Mouse (Mus musculus): ENCODE results near the gene Opcml. TPM values are rescaled to one million over a fixed set of nuclear protein-coding genes. Genes with fewer than 3 reads are reported as not detected.

Gene Opcml
- polyA plus RNA-seq, 1 experiment from 2014 or later: 6.1 TPM

GRCm38 (mm10) chr9:28181916-28182315 lies 391.3 kb downstream of the Opcml start:
- no peaks in the 10 kb centered on the region for H3K27me3 ChIP-seq (ENCODE audit: control insufficient read depth, insufficient read depth, low read length)
- whole genome bisulfite sequencing: 73% methylated on average over 7 of the region's 7 CpGs
- H3K4me2 ChIP-seq (ENCODE audit: low read depth, low read length): no peak overlapping the region
- ATAC-seq (replicated peaks; ENCODE audit: extremely low read depth, insufficient read depth, low FRiP score): no peak
- H3K36me3 ChIP-seq (ENCODE audit: control insufficient read depth, insufficient read depth): no peaks in the 10 kb centered on the region
- H3K9me3 ChIP-seq (replicated peaks; ENCODE audit: control insufficient read depth, low read length): no peaks in the 10 kb centered on the region
- no peak overlapping the region for H3K9ac ChIP-seq (ENCODE audit: low read length)
- H3K4me3 ChIP-seq (ENCODE audit: low read length): no peak overlapping the region
- H3K4me1 ChIP-seq (ENCODE audit: control insufficient read depth, insufficient read depth, low read length): no peaks in the 10 kb centered on the region
- H3K27ac ChIP-seq (ENCODE audit: low read length): no peak overlapping the region

GRCm38 (mm10) chr9:28190226-28190625 lies 399.7 kb downstream of the Opcml start:
- H3K27ac ChIP-seq (ENCODE audit: low read length): no peak overlapping the region
- H3K4me1 ChIP-seq (ENCODE audit: control insufficient read depth, insufficient read depth, low read length): no peaks in the 10 kb centered on the region
- no peaks in the 10 kb centered on the region for H3K27me3 ChIP-seq (ENCODE audit: control insufficient read depth, insufficient read depth, low read length)
- H3K4me3 ChIP-seq (ENCODE audit: low read length): no peak overlapping the region
- WGBS: 77% methylated on average over 2 of the region's 2 CpGs
- no peak for ATAC-seq (replicated peaks; ENCODE audit: extremely low read depth, insufficient read depth, low FRiP score)
- H3K9me3 ChIP-seq (replicated peaks; ENCODE audit: control insufficient read depth, low read length): no peaks in the 10 kb centered on the region
- no peak overlapping the region for H3K9ac ChIP-seq (ENCODE audit: low read length)
- no peak overlapping the region for H3K4me2 ChIP-seq (ENCODE audit: low read depth, low read length)
- no peaks in the 10 kb centered on the region for H3K36me3 ChIP-seq (ENCODE audit: control insufficient read depth, insufficient read depth)

GRCm38 (mm10) chr9:28190751-28191150 lies 400.2 kb downstream of the Opcml start:
- H3K27me3 ChIP-seq (ENCODE audit: control insufficient read depth, insufficient read depth, low read length): no peaks in the 10 kb centered on the region
- no peaks in the 10 kb centered on the region for H3K36me3 ChIP-seq (ENCODE audit: control insufficient read depth, insufficient read depth)
- no peaks in the 10 kb centered on the region for H3K4me1 ChIP-seq (ENCODE audit: control insufficient read depth, insufficient read depth, low read length)
- ATAC-seq (replicated peaks; ENCODE audit: extremely low read depth, insufficient read depth, low FRiP score): no peak
- 61% methylated on average over 1 of the region's 1 CpGs for WGBS
- no peak overlapping the region for H3K27ac ChIP-seq (ENCODE audit: low read length)
- no peak overlapping the region for H3K4me2 ChIP-seq (ENCODE audit: low read depth, low read length)
- H3K9me3 ChIP-seq (replicated peaks; ENCODE audit: control insufficient read depth, low read length): no peaks in the 10 kb centered on the region
- H3K4me3 ChIP-seq (ENCODE audit: low read length): no peak overlapping the region
- no peak overlapping the region for H3K9ac ChIP-seq (ENCODE audit: low read length)

DNA sequence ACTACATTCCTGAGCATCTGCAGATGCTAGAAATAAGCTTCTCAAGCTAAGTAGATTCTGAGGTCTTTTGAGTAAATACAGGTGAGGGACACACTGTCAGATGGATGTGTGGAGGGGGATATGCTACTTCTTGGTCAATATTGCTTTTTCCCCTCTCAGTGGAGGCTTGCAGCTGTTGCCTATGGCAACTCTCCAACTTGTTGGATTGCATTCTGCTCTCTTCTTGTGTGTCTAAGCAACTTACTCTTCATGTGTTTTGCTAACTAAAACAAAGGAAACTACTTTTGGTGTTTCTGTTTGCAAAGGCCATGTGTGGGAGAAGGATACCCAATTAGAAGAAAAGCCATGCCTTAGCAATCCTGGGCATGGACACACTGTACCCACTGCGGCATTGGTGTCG lies 406.0 kb downstream of the Opcml start:
- H3K9ac ChIP-seq (ENCODE audit: low read length): no peak overlapping the region
- 87% methylated on average over 2 of the region's 2 CpGs for WGBS
- H3K36me3 ChIP-seq (ENCODE audit: control insufficient read depth, insufficient read depth): no peaks in the 10 kb centered on the region
- ATAC-seq (replicated peaks; ENCODE audit: extremely low read depth, insufficient read depth, low FRiP score): no peak
- no peaks in the 10 kb centered on the region for H3K9me3 ChIP-seq (replicated peaks; ENCODE audit: control insufficient read depth, low read length)
- H3K27me3 ChIP-seq (ENCODE audit: control insufficient read depth, insufficient read depth, low read length): no peaks in the 10 kb centered on the region
- no peak overlapping the region for H3K27ac ChIP-seq (ENCODE audit: low read length)
- H3K4me3 ChIP-seq (ENCODE audit: low read length): no peak overlapping the region
- H3K4me2 ChIP-seq (ENCODE audit: low read depth, low read length): no peak overlapping the region
- H3K4me1 ChIP-seq (ENCODE audit: control insufficient read depth, insufficient read depth, low read length): no peaks in the 10 kb centered on the region

DNA sequence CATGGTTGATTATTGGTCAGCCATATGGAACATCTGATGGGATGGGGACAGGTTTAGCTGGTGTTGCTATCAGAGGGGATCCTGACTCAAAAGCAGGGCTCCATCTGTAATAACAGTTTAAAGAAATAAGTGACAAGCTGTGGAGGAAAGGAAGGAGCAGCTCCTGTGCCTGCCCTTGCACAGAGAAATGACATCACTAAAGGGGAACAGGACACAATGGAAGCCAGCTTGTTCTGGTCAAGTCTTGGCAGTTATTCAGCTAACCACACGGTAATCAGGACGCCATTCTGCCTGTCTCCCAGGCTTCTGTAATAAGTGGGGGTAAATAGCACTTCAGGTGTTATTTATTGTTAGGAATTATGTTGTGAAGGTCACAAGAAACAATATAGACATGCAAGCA lies 406.5 kb downstream of the Opcml start:
- Histone ChIP-seq H3K9ac (ENCODE audit: low read length) (no peak overlapping the region), H3K4me1 (ENCODE audit: control insufficient read depth, insufficient read depth, low read length) (no peaks in the 10 kb centered on the region), H3K4me2 (ENCODE audit: low read depth, low read length) (no peak overlapping the region), H3K27ac (ENCODE audit: low read length) (no peak overlapping the region), H3K4me3 (ENCODE audit: low read length) (no peak overlapping the region), H3K27me3 (ENCODE audit: control insufficient read depth, insufficient read depth, low read length) (no peaks in the 10 kb centered on the region), H3K9me3 (replicated peaks; ENCODE audit: control insufficient read depth, low read length) (no peaks in the 10 kb centered on the region), H3K36me3 (ENCODE audit: control insufficient read depth, insufficient read depth) (no peaks in the 10 kb centered on the region)
- 50% methylated on average over 2 of the region's 2 CpGs for WGBS
- ATAC-seq (replicated peaks; ENCODE audit: extremely low read depth, insufficient read depth, low FRiP score): no peak

DNA sequence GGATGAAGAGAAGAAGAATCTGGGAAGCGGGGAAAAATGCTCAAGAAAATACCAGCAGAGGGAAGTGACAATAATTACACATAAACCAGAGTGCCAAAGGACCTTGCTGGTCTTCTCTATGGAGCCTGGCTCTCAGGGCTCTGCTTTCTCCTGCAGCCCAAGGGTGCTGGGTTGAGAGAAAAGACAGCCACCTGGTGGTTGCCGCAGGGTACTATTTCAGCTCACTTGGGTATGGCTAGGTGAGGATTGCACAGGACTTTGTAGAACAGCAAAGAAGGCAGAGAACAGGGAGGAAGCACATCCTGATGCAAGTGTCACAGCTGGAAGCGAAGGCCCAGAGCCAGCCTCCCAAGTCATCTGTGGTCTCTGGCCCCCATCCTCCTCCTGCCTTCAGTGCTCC lies 407.1 kb downstream of the Opcml start:
- Histone ChIP-seq H3K9me3 (replicated peaks; ENCODE audit: control insufficient read depth, low read length) (no peaks in the 10 kb centered on the region), H3K4me3 (ENCODE audit: low read length) (no peak overlapping the region), H3K4me1 (ENCODE audit: control insufficient read depth, insufficient read depth, low read length) (no peaks in the 10 kb centered on the region), H3K9ac (ENCODE audit: low read length) (no peak overlapping the region), H3K4me2 (ENCODE audit: low read depth, low read length) (no peak overlapping the region), H3K27ac (ENCODE audit: low read length) (no peak overlapping the region), H3K36me3 (ENCODE audit: control insufficient read depth, insufficient read depth) (no peaks in the 10 kb centered on the region), H3K27me3 (ENCODE audit: control insufficient read depth, insufficient read depth, low read length) (no peaks in the 10 kb centered on the region)
- no peak for ATAC-seq (replicated peaks; ENCODE audit: extremely low read depth, insufficient read depth, low FRiP score)
- WGBS: 34% methylated on average over 3 of the region's 3 CpGs

- no peaks in the 10 kb centered on the region for H3K9me3 ChIP-seq (replicated peaks; ENCODE audit: control insufficient read depth, low read length)
- no peak overlapping the region for H3K9ac ChIP-seq (ENCODE audit: low read length)
- H3K4me1 ChIP-seq (ENCODE audit: control insufficient read depth, insufficient read depth, low read length): no peaks in the 10 kb centered on the region
- H3K27me3 ChIP-seq (ENCODE audit: control insufficient read depth, insufficient read depth, low read length): no peaks in the 10 kb centered on the region
- no peak overlapping the region for H3K27ac ChIP-seq (ENCODE audit: low read length)
- no peak for ATAC-seq (replicated peaks; ENCODE audit: extremely low read depth, insufficient read depth, low FRiP score)
- 66% methylated on average over 5 of the region's 5 CpGs for WGBS
- no peaks in the 10 kb centered on the region for H3K36me3 ChIP-seq (ENCODE audit: control insufficient read depth, insufficient read depth)
- H3K4me3 ChIP-seq (ENCODE audit: low read length): no peak overlapping the region
- no peak overlapping the region for H3K4me2 ChIP-seq (ENCODE audit: low read depth, low read length)
These were observed 407.6 kb downstream of the Opcml start for GRCm38 (mm10) chr9:28198106-28198694.

DNA sequence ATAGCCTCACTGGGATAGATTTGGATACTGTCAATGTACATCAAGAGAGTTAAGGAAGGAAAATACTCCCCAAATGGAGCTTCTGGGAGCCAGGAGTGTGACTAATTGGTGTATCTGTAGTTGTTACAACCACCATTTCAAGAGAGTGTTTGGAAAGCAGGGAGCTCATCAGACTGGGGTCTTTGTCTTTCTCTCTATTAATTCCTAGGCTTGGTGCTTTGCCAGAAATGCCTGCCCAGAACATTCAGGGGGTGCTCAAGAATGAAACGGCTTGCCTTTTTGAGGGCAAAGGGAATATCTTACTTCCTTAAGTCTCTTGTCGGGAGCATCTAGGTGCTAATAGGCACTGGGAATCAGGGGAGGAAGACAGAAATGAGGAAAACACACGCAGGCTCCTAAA lies 416.9 kb downstream of the Opcml start:
- Histone ChIP-seq H3K9me3 (replicated peaks; ENCODE audit: control insufficient read depth, low read length) (no peaks in the 10 kb centered on the region), H3K4me2 (ENCODE audit: low read depth, low read length) (no peak overlapping the region), H3K36me3 (ENCODE audit: control insufficient read depth, insufficient read depth) (no peaks in the 10 kb centered on the region), H3K9ac (ENCODE audit: low read length) (no peak overlapping the region), H3K4me3 (ENCODE audit: low read length) (no peak overlapping the region), H3K4me1 (ENCODE audit: control insufficient read depth, insufficient read depth, low read length) (no peaks in the 10 kb centered on the region), H3K27ac (ENCODE audit: low read length) (no peak overlapping the region), H3K27me3 (ENCODE audit: control insufficient read depth, insufficient read depth, low read length) (no peaks in the 10 kb centered on the region)
- 46% methylated on average over 3 of the region's 3 CpGs for WGBS
- ATAC-seq (replicated peaks; ENCODE audit: extremely low read depth, insufficient read depth, low FRiP score): no peak

DNA sequence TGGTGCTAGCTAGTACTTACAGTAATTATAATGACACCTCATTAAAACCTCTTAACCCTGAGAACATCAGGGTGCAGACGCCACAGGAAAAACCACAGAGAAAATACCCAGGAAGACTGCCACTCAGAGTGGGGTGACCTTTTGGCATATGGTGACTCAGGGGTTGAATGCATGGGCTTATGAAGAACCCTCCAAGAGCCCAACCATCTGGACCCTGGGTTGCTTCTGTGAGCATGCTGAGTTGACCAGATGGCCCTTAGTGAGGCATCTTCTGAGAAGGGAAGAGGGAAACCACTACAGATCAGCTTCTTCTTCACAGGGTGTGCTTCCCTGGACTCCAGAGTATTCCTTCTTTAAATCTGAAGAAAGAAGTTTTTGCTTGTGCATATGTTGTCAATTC lies 418.1 kb downstream of the Opcml start:
- Histone ChIP-seq H3K4me2 (ENCODE audit: low read depth, low read length) (no peak overlapping the region), H3K4me1 (ENCODE audit: control insufficient read depth, insufficient read depth, low read length) (no peaks in the 10 kb centered on the region), H3K9ac (ENCODE audit: low read length) (no peak overlapping the region), H3K27me3 (ENCODE audit: control insufficient read depth, insufficient read depth, low read length) (no peaks in the 10 kb centered on the region), H3K9me3 (replicated peaks; ENCODE audit: control insufficient read depth, low read length) (no peaks in the 10 kb centered on the region), H3K4me3 (ENCODE audit: low read length) (no peak overlapping the region), H3K27ac (ENCODE audit: low read length) (no peak overlapping the region), H3K36me3 (ENCODE audit: control insufficient read depth, insufficient read depth) (no peaks in the 10 kb centered on the region)
- no peak for ATAC-seq (replicated peaks; ENCODE audit: extremely low read depth, insufficient read depth, low FRiP score)
- 72% methylated on average over 1 of the region's 1 CpGs for WGBS

All from heart, embryonic 16.5 days (tissue).